Mouse (Mus musculus) spleen, adult 2 months (tissue): ENCODE data around the gene Zdhhc13.

Source experiments
- CTCF ChIP-seq: fragments of 200-500 bp; IDR thresholded peaks from 2 replicates; pipeline ENCODE4 v1.5.1; 2011; ENCODE audit warnings: mild to moderate bottlenecking, inconsistent platforms; ENCODE audit not compliant: insufficient read depth, insufficient read length, insufficient replicate concordance; ENCODE audit errors: extremely low read depth
- POLR2A ChIP-seq: fragments of 200-500 bp; IDR thresholded peaks from 2 replicates; pipeline ENCODE4 v1.6.1; 2011; ENCODE audit warnings: low read depth, low read length, inconsistent platforms

- TF ChIP-seq POLR2A (no peak), CTCF (no peak)
Observed at GRCm38 (mm10) chr7:48775436-48775835, 13.4 kb upstream of the Zdhhc13 start.
